15 mouse cellular contexts compared by ENCODE assay signal in genomic region chr11:36090210-36090609, GRCm38 (mm10).
DNase-seq lines count a peak whose midpoint lies in the region; ATAC-seq and TF ChIP-seq lines count a peak whose summit lies in the region.
"Had no signal": no experiment of that assay in that cellular context is flagged by ENCODE, and none has a peak within 500 bp of the region (broad histone marks: within the 10 kb centered on the region; RNA-seq: fewer than 3 reads in every experiment).

No protein-coding gene starts in this region.

- in situ Hi-C loops in ES-E14 (cut with MboI; ENCODE audit: low sequenced_read_pairs in 2 of 2, unreplicated experiment in 2 of 2): no loop called here

- no peak overlapping the region for H3K27ac ChIP-seq in hindbrain, embryonic 11.5 days (ENCODE audit: low read depth, low read length)
- no peak overlapping the region for H3K27ac ChIP-seq in hindbrain, embryonic 14.5 days
- no peak overlapping the region for H3K27ac ChIP-seq in ES-E14 (ENCODE audit: insufficient read depth, low read depth, low read length, poor library complexity, severe bottlenecking)
- H3K27ac ChIP-seq: heart, embryonic 13.5 days; limb, embryonic 13.5 days had no signal

- H3K9ac ChIP-seq in hindbrain, embryonic 11.5 days (ENCODE audit: low read depth, low read length): no peak overlapping the region
- H3K9ac ChIP-seq in hindbrain, embryonic 14.5 days: no peak overlapping the region
- H3K9ac ChIP-seq in ES-E14 (ENCODE audit: insufficient read depth, low read depth, low read length, poor library complexity, severe bottlenecking): no peak overlapping the region
- H3K9ac ChIP-seq: heart, embryonic 13.5 days; limb, embryonic 13.5 days had no signal

- ATAC-seq in hindbrain, embryonic 11.5 days (ENCODE audit: low FRiP score): no peak
- ATAC-seq in hindbrain, embryonic 14.5 days (ENCODE audit: low FRiP score): no peak
- ATAC-seq: inflammation-experienced regulatory T-cells, adult 6 months had no signal

- H3K27me3 ChIP-seq in hindbrain, embryonic 11.5 days (ENCODE audit: control insufficient read depth, insufficient read depth, low read length): no peaks in the 10 kb centered on the region
- no peaks in the 10 kb centered on the region for H3K27me3 ChIP-seq in hindbrain, embryonic 14.5 days (ENCODE audit: control insufficient read depth, insufficient read depth, low read length)
- H3K27me3 ChIP-seq: heart, embryonic 13.5 days; limb, embryonic 13.5 days; megakaryocyte, embryonic 14.5 days had no signal

- peak; percentile 30 for DNase-seq in hindbrain, embryonic 11.5 days (ENCODE audit: low spot score)
- DNase-seq in hindbrain, embryonic 14.5 days (ENCODE audit: low spot score): no peak
- DNase-seq in ES-E14 (ENCODE audit: low read depth, low spot score): peak; percentile 9
- peak; percentile 67 for DNase-seq in embryo, embryonic 10.5 days (ENCODE audit: low spot score)
- DNase-seq in mesoderm, embryonic 11.5 days (ENCODE audit: low read depth, low spot score): peak; percentile 44
- DNase-seq in layer of hippocampus, adult 11-12 months (ENCODE audit: low spot score): no peak
- no peak for DNase-seq in cerebellum, adult 11 months
- DNase-seq: adrenal gland, postnatal 25 days; gastrocnemius, postnatal 10 days; lung, adult 18-20 months; right cerebral cortex, postnatal 25 days had no signal

- H3K9me3 ChIP-seq in hindbrain, embryonic 11.5 days (ENCODE audit: control insufficient read depth, low read length): no peaks in the 10 kb centered on the region
- no peaks in the 10 kb centered on the region for H3K9me3 ChIP-seq in hindbrain, embryonic 14.5 days (ENCODE audit: control insufficient read depth, low read length)
- no peaks in the 10 kb centered on the region for H3K9me3 ChIP-seq in ES-E14 (ENCODE audit: control insufficient read depth, insufficient read depth, low read depth, low read length)
- H3K9me3 ChIP-seq: heart, embryonic 13.5 days; limb, embryonic 13.5 days had no signal

- WGBS in hindbrain, embryonic 11.5 days: 13% methylated on average over 3 of the region's 3 CpGs
- WGBS in hindbrain, embryonic 14.5 days: 12% methylated on average over 3 of the region's 3 CpGs

- H3K4me1 ChIP-seq in hindbrain, embryonic 11.5 days (replicated peaks; ENCODE audit: control insufficient read depth, insufficient read depth, low read length): 0 out of 2 replicates have a peak, but pooled peaks cover 2% of the 10 kb centered on the region
- H3K4me1 ChIP-seq in hindbrain, embryonic 14.5 days (replicated peaks; ENCODE audit: control insufficient read depth, insufficient read depth, low read length): peaks cover 4% of the 10 kb centered on the region; the same call in 1 of the 2 replicates
- H3K4me1 ChIP-seq in ES-E14 (ENCODE audit: control insufficient read depth in 2 of 2, insufficient read depth in 2 of 2, low read length in 2 of 2, poor library complexity in 1 of 2): no peaks in the 10 kb centered on the region
- H3K4me1 ChIP-seq: heart, embryonic 13.5 days; limb, embryonic 13.5 days; megakaryocyte, embryonic 14.5 days had no signal

- H3K4me2 ChIP-seq in hindbrain, embryonic 11.5 days (replicated peaks; ENCODE audit: low read depth, low read length): no peak overlapping the region
- H3K4me2 ChIP-seq in hindbrain, embryonic 14.5 days (replicated peaks): no peak overlapping the region
- H3K4me2 ChIP-seq: heart, embryonic 13.5 days; limb, embryonic 13.5 days had no signal

- H3K4me3 ChIP-seq in hindbrain, embryonic 11.5 days (ENCODE audit: low read depth, low read length): no peak overlapping the region
- no peak overlapping the region for H3K4me3 ChIP-seq in hindbrain, embryonic 14.5 days (replicated peaks; ENCODE audit: low read length)
- no peak overlapping the region for H3K4me3 ChIP-seq in ES-E14 (ENCODE audit: insufficient read depth in 1 of 2, low read depth in 1 of 2, low read length in 2 of 2, poor library complexity in 1 of 2, severe bottlenecking in 1 of 2)
- H3K4me3 ChIP-seq: heart, embryonic 13.5 days; limb, embryonic 13.5 days; megakaryocyte, embryonic 14.5 days had no signal

- H3K36me3 ChIP-seq in hindbrain, embryonic 11.5 days (ENCODE audit: control insufficient read depth, insufficient read depth, low read length): no peaks in the 10 kb centered on the region
- H3K36me3 ChIP-seq in hindbrain, embryonic 14.5 days (replicated peaks; ENCODE audit: control insufficient read depth, insufficient read depth): no peaks in the 10 kb centered on the region
- H3K36me3 ChIP-seq in ES-E14 (ENCODE audit: control insufficient read depth, insufficient read depth, low read length, poor library complexity, severe bottlenecking): no peaks in the 10 kb centered on the region
- H3K36me3 ChIP-seq: heart, embryonic 13.5 days; limb, embryonic 13.5 days had no signal

TF ChIP-seq in ES-E14, 5 proteins besides CTCF, POLR2A, EP300 and RAD21:
- TF ChIP-seq CHD2 (IDR thresholded peaks at IDR 0.05; ENCODE audit: low read depth, low read length) (no peak), ZC3H11A (IDR thresholded peaks at IDR 0.05; ENCODE audit: borderline replicate concordance, low read depth, low read length) (no peak), HCFC1 (IDR thresholded peaks at IDR 0.05; ENCODE audit: borderline replicate concordance, insufficient read depth, low read length) (no peak), ZNF384 (IDR thresholded peaks at IDR 0.05; ENCODE audit: low read depth, low read length) (no peak), MAFK (IDR thresholded peaks at IDR 0.05; ENCODE audit: insufficient read depth, low read depth, low read length) (no peak)

Comparison
In these comparisons a context has a peak if more than half of its experiments do, and no peak if none do; other contexts are left out.
1. DNase-seq: peak in hindbrain, embryonic 11.5 days (single experiment), ES-E14 (single experiment), embryo, embryonic 10.5 days (single experiment) and mesoderm, embryonic 11.5 days (single experiment); none in hindbrain, embryonic 14.5 days (single experiment), layer of hippocampus, adult 11-12 months (single experiment) and cerebellum, adult 11 months (single experiment).